ENCODE assay signal across 8 mouse cellular contexts in the genomic region with DNA sequence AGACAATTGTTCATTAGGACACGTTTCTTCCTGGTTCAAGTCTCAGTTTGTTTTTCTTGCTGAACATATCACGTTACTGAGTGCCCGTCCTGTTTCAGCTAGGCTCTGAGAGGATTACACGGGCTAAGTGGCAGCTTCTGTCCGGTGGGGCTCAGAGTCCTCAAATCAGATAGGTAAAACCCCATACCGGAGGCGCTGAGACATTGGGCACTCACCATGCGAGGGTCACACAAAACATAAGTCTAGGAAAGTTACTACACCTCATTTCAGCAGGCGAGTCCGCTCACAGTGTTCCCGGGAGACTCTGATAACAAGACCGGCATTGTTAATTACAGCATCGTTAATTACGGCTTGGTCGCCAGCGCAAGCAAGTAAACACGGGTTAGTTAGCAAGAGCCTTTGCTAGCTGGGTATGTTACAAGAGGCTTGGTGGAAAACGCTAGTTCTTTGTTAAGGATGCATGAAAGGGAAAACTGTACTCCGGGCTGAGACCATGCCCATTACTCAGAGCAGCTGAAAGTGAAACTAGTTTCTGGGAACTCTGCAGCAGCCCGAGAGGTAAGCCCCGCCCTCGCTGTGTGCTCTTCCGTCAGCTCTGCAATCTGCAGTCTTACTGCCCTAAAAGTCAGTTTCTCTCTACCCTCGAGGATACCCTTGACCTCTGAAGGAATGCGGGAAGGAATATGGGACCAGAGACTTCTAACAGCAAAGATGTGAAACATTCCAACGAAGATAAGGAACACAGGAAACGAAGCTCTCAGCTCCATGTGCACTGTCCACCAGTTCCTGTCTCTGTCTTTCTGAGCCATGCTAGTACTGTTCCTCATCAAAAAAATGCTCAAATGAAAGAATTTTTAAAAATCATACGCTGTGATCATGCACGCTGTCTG. TPM values are rescaled to one million over a fixed set of nuclear protein-coding genes. Genes with fewer than 3 reads are reported as not detected.
A peak's percentile ranks its signal among the peaks of the same experiment; 100 is the strongest.
DNase-seq lines count a peak whose midpoint lies in the region; ATAC-seq and TF ChIP-seq lines count a peak whose summit lies in the region.

No protein-coding gene starts in this region.

- WGBS in cerebellum, adult 2 months: 1% methylated on average over 29 of the region's 29 CpGs
- 4% methylated on average over 29 of the region's 29 CpGs for WGBS in hindbrain, embryonic 10.5 days
- WGBS in lung, postnatal 0 days: under 1% methylated on average over 29 of the region's 29 CpGs

- ATAC-seq in lung, postnatal 0 days: peak; percentile 94

- peak overlapping the region; percentile 82 for H3K9ac ChIP-seq in MEL (ENCODE audit: control insufficient read depth, low read depth, low read length, poor library complexity, severe bottlenecking)
- peak overlapping the region; percentile 79 for H3K9ac ChIP-seq in lung, postnatal 0 days (replicated peaks; ENCODE audit: low read depth)

- peaks cover 3% of the 10 kb centered on the region; the same call in 1 of the 2 replicates for H3K79me2 ChIP-seq in MEL (ENCODE audit: control insufficient read depth, insufficient read depth, low read length, poor library complexity)

- peak in 1 of 2 experiments; percentile 86; a peak in 2 of 4 replicates for TF ChIP-seq POLR2A in MEL (IDR thresholded peaks at IDR 0.05; ENCODE audit: control insufficient read depth in 1 of 2, insufficient read depth in 1 of 2, low read depth in 1 of 2, low read length in 2 of 2, poor library complexity in 1 of 2)
- no peak for TF ChIP-seq POLR2A in cerebellum, adult 2 months (IDR thresholded peaks at IDR 0.05; ENCODE audit: borderline replicate concordance, insufficient read depth, low read length)

- TF ChIP-seq EP300 in MEL (IDR thresholded peaks at IDR 0.05; ENCODE audit: low read depth in 1 of 2, low read length in 2 of 2): peak in 1 of 2 experiments; percentile 25; a peak in 2 of 4 replicates
- TF ChIP-seq EP300 in lung, postnatal 0 days (IDR thresholded peaks at IDR 0.05): 0 out of 2 replicates have a peak, but pooled peaks have one; percentile 25

- peaks cover 7 to 16% of the 10 kb centered on the region in 2 experiments for H3K4me1 ChIP-seq in MEL (ENCODE audit: control insufficient read depth in 1 of 2, insufficient read depth in 2 of 2, low read length in 2 of 2)
- H3K4me1 ChIP-seq in cerebellum, adult 2 months (ENCODE audit: control insufficient read depth, insufficient read depth, low read length): no peaks in the 10 kb centered on the region
- H3K4me1 ChIP-seq in hindbrain, embryonic 10.5 days (replicated peaks): no peaks in the 10 kb centered on the region
- H3K4me1 ChIP-seq in lung, postnatal 0 days (ENCODE audit: insufficient read depth, low read depth, low read length): no peaks in the 10 kb centered on the region

- H3K4me3 ChIP-seq in MEL (ENCODE audit: control insufficient read depth in 1 of 2, insufficient read depth in 1 of 2, low read depth in 2 of 2, low read length in 2 of 2): peak overlapping the region; percentile 92 to 98
- peak overlapping the region; percentile 99 for H3K4me3 ChIP-seq in cerebellum, adult 2 months (replicated peaks; ENCODE audit: insufficient read depth, low read depth, low read length)
- peak overlapping the region; percentile 74 for H3K4me3 ChIP-seq in hindbrain, embryonic 10.5 days
- peak overlapping the region; percentile 91 for H3K4me3 ChIP-seq in lung, postnatal 0 days (ENCODE audit: low read depth, low read length)

- H3K4me2 ChIP-seq in lung, postnatal 0 days (replicated peaks; ENCODE audit: low read depth, low read length): peak overlapping the region; percentile 60

- TF ChIP-seq CTCF in MEL (IDR thresholded peaks at IDR 0.05 in 2 of 3, conservative IDR thresholded peaks at IDR 0.05 in 1 of 3; ENCODE audit: control insufficient read depth in 1 of 3, insufficient read depth in 1 of 3, low read depth in 2 of 3, low read length in 3 of 3, poor library complexity in 1 of 3, severe bottlenecking in 1 of 3): no peak
- TF ChIP-seq CTCF in cerebellum, adult 2 months (IDR thresholded peaks at IDR 0.05; ENCODE audit: borderline replicate concordance, insufficient read depth, low read depth, low read length): no peak
- TF ChIP-seq CTCF in lung, postnatal 0 days (IDR thresholded peaks at IDR 0.05): no peak

- no peaks in the 10 kb centered on the region for H3K27me3 ChIP-seq in MEL (ENCODE audit: control insufficient read depth in 1 of 2, insufficient read depth in 2 of 2, low read length in 2 of 2)
- no peaks in the 10 kb centered on the region for H3K27me3 ChIP-seq in cerebellum, adult 2 months (ENCODE audit: control insufficient read depth, insufficient read depth, low read length)
- no peaks in the 10 kb centered on the region for H3K27me3 ChIP-seq in hindbrain, embryonic 10.5 days (ENCODE audit: insufficient read depth, poor library complexity, severe bottlenecking)
- no peaks in the 10 kb centered on the region for H3K27me3 ChIP-seq in lung, postnatal 0 days (replicated peaks; ENCODE audit: insufficient read depth, low read length)

- peaks cover 0 to 28% of the 10 kb centered on the region in 2 experiments; a peak in 2 of 4 replicates for H3K36me3 ChIP-seq in MEL (ENCODE audit: control insufficient read depth in 1 of 2, insufficient read depth in 2 of 2, low read length in 2 of 2)
- H3K36me3 ChIP-seq in hindbrain, embryonic 10.5 days: no peaks in the 10 kb centered on the region
- H3K36me3 ChIP-seq in lung, postnatal 0 days (ENCODE audit: insufficient read depth, low read length): no peaks in the 10 kb centered on the region

- no peaks in the 10 kb centered on the region for H3K9me3 ChIP-seq in MEL (replicated peaks; ENCODE audit: insufficient read depth, low read length)
- no peaks in the 10 kb centered on the region for H3K9me3 ChIP-seq in hindbrain, embryonic 10.5 days
- no peaks in the 10 kb centered on the region for H3K9me3 ChIP-seq in lung, postnatal 0 days (ENCODE audit: low read length)

- peak overlapping the region; percentile 97 for H3K27ac ChIP-seq in MEL (ENCODE audit: control insufficient read depth, low read depth, low read length)
- 0 out of 2 replicates have a peak overlapping the region, but pooled peaks have one; percentile 52 for H3K27ac ChIP-seq in cerebellum, adult 2 months (ENCODE audit: insufficient read depth, low read length)
- peak overlapping the region; percentile 89 for H3K27ac ChIP-seq in hindbrain, embryonic 10.5 days
- peak overlapping the region; percentile 96 for H3K27ac ChIP-seq in lung, postnatal 0 days (ENCODE audit: low read length)

- no peak for TF ChIP-seq RAD21 in MEL (IDR thresholded peaks at IDR 0.05; ENCODE audit: low read depth, low read length)

- peak; percentile 92 for DNase-seq in MEL (ENCODE audit: low read depth, low spot score)
- DNase-seq in cerebellum, adult 2 months: peak; percentile 38 to 53
- DNase-seq in forelimb bud, embryonic 11.5 days (ENCODE audit: low read depth, low spot score): peak; percentile 72
- peak; percentile 72 for DNase-seq in hindbrain, embryonic 10.5 days (ENCODE audit: low spot score)
- peak; percentile 35 for DNase-seq in layer of hippocampus, adult 9-11 months
- peak; percentile 94 for DNase-seq in lung, postnatal 0 days (ENCODE audit: low spot score)
- DNase-seq in ovary, postnatal 10 days (ENCODE audit: low spot score): peak; percentile 55
- peak; percentile 82 for DNase-seq in thymus, postnatal 0 days (ENCODE audit: low spot score)

TF ChIP-seq in MEL, 35 proteins besides CTCF, POLR2A, EP300 and RAD21 (continues in another document):
- no peak for TF ChIP-seq ZC3H11A (IDR thresholded peaks at IDR 0.05; ENCODE audit: low read depth, low read length)
- TF ChIP-seq POLR2AphosphoS2 (IDR thresholded peaks at IDR 0.05; ENCODE audit: low read length): peak; percentile 84; the same call in 1 of the 2 replicates
- peak; percentile 25; the same call in 1 of the 2 replicates for TF ChIP-seq POLR2AphosphoS5 (IDR thresholded peaks at IDR 0.05; ENCODE audit: borderline replicate concordance, low read depth, low read length)
- 0 out of 2 replicates have a peak, but pooled peaks have one; percentile 31 for TF ChIP-seq ELF1 (IDR thresholded peaks at IDR 0.05; ENCODE audit: low read depth, low read length)
- no peak for TF ChIP-seq NRF1 (IDR thresholded peaks at IDR 0.05; ENCODE audit: insufficient read depth, low read depth, low read length, poor library complexity, severe bottlenecking)
- TF ChIP-seq SMC3 (IDR thresholded peaks at IDR 0.05; ENCODE audit: low read depth, low read length): no peak
- TF ChIP-seq TCF12 (IDR thresholded peaks at IDR 0.05; ENCODE audit: low read depth, low read length): peak; percentile 44; the same call in 1 of the 2 replicates
- TF ChIP-seq ZKSCAN1 (IDR thresholded peaks at IDR 0.05; ENCODE audit: low read depth, low read length): no peak
- peak; percentile 27; the same call in 1 of the 2 replicates for TF ChIP-seq CHD1 (IDR thresholded peaks at IDR 0.05; ENCODE audit: low read depth, low read length)
- TF ChIP-seq TAL1 (IDR thresholded peaks at IDR 0.05; ENCODE audit: low read length): no peak
- TF ChIP-seq BHLHE40 (IDR thresholded peaks at IDR 0.05; ENCODE audit: borderline replicate concordance, low read depth, low read length): peak; percentile 56; the same call in 1 of the 2 replicates
- TF ChIP-seq NELFE (IDR thresholded peaks at IDR 0.05; ENCODE audit: low read depth, low read length): peak; percentile 70
- peak; percentile 17; the same call in 1 of the 2 replicates for TF ChIP-seq USF1 (IDR thresholded peaks at IDR 0.05; ENCODE audit: low read depth, low read length)
- TF ChIP-seq MYC (IDR thresholded peaks at IDR 0.05; ENCODE audit: low read depth, low read length): peak; percentile 94
- no peak for TF ChIP-seq UBTF (IDR thresholded peaks at IDR 0.05; ENCODE audit: borderline replicate concordance, insufficient read depth, low read depth, low read length)

RNA-seq across cellular contexts. Expression of gene Cggbp1, which starts 21.9 kb away (rescaled TPM):
- 35.1 and 36.3 TPM in 2 replicates for total RNA-seq in MEL (2012; rRNA removed)
- polyA plus RNA-seq in MEL (2012; ENCODE audit: insufficient read depth in 1 of 2, insufficient read length in 2 of 2, low read depth in 1 of 2, low replicate concordance in 2 of 2, missing spikeins in 1 of 2): 10 to 100 TPM; 62.2 to 65.5 TPM
- 39.3 and 40.4 TPM in 2 replicates for polyA plus RNA-seq in cerebellum, adult 2 months (2012; rRNA removed)
- 72.7 and 84.7 TPM in 2 replicates for polyA plus RNA-seq in hindbrain, embryonic 10.5 days (2016; fragmentation: Nextera tagmentation; extraction: Ambion mirVana)
- 45.8 and 53.6 TPM in 2 replicates for polyA plus RNA-seq in lung, postnatal 0 days (2015; fragmentation: Nextera tagmentation; extraction: Ambion mirVana)
- 56.2 and 57.7 TPM in 2 replicates for polyA plus RNA-seq in thymus, postnatal 0 days (2015; fragmentation: Nextera tagmentation; extraction: Ambion mirVana)

RNA-seq across cellular contexts. Expression of gene Zfp654, which starts 22.2 kb away (rescaled TPM):
- 5.0 and 5.9 TPM in 2 replicates for total RNA-seq in MEL (2012; rRNA removed)
- polyA plus RNA-seq in MEL (2012; ENCODE audit: insufficient read depth in 1 of 2, insufficient read length in 2 of 2, low read depth in 1 of 2, low replicate concordance in 2 of 2, missing spikeins in 1 of 2): 10 to 100 TPM in 1 of 2 experiments, 1 to 10 TPM in 1; 6.9 to 61.6 TPM
- 10.3 and 10.4 TPM in 2 replicates for polyA plus RNA-seq in cerebellum, adult 2 months (2012; rRNA removed)
- polyA plus RNA-seq in hindbrain, embryonic 10.5 days (2016; fragmentation: Nextera tagmentation; extraction: Ambion mirVana): 4.9 and 5.7 TPM in 2 replicates
- 3.7 and 4.1 TPM in 2 replicates for polyA plus RNA-seq in lung, postnatal 0 days (2015; fragmentation: Nextera tagmentation; extraction: Ambion mirVana)
- 5.1 and 6.2 TPM in 2 replicates for polyA plus RNA-seq in thymus, postnatal 0 days (2015; fragmentation: Nextera tagmentation; extraction: Ambion mirVana)

Comparison
In these comparisons a context has a peak if more than half of its experiments do, and no peak if none do; other contexts are left out.
1. Peak in every context shown above with its lines: DNase-seq, ATAC-seq, H3K4me3 ChIP-seq and H3K27ac ChIP-seq.
2. DNase-seq: peak in every context shown above with its lines; median percentile 94 in lung, postnatal 0 days; 92 in MEL; 82 in thymus, postnatal 0 days; 72 in forelimb bud, embryonic 11.5 days; 72 in hindbrain, embryonic 10.5 days; 55 in ovary, postnatal 10 days; 46 in cerebellum, adult 2 months; 35 in layer of hippocampus, adult 9-11 months.